Mouse (Mus musculus): ENCODE data around the gene Gm5089. TPM values are rescaled to one million over a fixed set of nuclear protein-coding genes. Genes with fewer than 3 reads are reported as not detected.

The Gm5089 gene
- polyA plus RNA-seq, 1 experiment from 2014 or later = 1.2 TPM

DNA sequence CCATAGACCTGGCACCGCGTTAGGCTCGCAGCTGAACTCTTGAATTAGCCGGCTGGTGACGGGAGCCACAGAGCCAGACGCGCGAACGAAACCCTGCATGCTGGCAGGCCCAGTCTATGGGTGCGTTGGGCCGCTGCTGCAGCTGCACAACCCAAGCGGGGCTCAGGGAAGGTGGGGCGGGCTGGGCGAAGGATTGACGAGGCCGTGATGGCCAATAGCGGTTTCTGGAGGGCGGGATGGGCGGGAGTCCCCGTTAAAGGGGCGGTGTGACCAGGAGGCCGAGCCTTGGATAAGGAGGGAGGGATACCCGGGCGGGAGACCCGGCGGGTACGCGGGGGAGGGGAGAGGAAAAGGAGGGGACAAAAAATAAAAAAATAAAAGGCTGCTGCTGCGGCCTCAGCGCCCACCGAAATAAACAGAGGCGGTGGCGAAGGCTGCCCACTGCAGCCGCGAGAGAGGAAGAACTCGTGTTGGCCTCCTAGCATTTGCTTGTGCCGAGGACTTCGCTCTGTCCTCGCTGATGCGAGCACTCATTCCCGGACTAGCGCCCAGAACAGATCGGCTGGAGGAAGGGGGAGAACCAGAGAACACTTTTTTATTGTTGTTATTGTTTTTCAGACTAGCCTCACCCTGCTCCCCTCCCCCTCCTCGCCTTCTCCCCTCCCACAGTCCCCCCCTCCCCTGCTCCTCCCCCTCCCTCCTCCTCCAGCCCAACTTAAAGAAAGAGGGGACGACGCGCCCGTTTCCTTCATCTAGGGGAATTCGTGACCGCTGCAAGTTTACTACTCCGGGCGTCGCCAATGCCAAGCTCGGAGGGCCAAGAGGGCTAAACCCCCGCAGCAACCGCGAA lies 23.4 kb upstream of the Gm5089 start:
- Histone ChIP-seq H3K4me2 (replicated peaks) (peak overlapping the region; percentile 55), H3K4me1 (replicated peaks; ENCODE audit: control insufficient read depth, insufficient read depth, low read length) (peaks cover 6% of the 10 kb centered on the region; the same call in 1 of the 2 replicates), H3K27ac (peak overlapping the region; percentile 96), H3K27me3 (ENCODE audit: control insufficient read depth, insufficient read depth, low read length) (peaks cover 61% of the 10 kb centered on the region), H3K36me3 (replicated peaks; ENCODE audit: control insufficient read depth, insufficient read depth) (no peaks in the 10 kb centered on the region; the same call in 1 of the 2 replicates), H3K4me3 (replicated peaks; ENCODE audit: low read length) (peak overlapping the region; percentile 51), H3K9me3 (ENCODE audit: control insufficient read depth, low read length) (no peaks in the 10 kb centered on the region), H3K9ac (peak overlapping the region; percentile 85)
- WGBS = under 1% methylated on average over 56 of the region's 57 CpGs
- ATAC-seq (ENCODE audit: low FRiP score) = peak; percentile 80
- DNase-seq (ENCODE audit: low spot score) = peak; percentile 73

DNA sequence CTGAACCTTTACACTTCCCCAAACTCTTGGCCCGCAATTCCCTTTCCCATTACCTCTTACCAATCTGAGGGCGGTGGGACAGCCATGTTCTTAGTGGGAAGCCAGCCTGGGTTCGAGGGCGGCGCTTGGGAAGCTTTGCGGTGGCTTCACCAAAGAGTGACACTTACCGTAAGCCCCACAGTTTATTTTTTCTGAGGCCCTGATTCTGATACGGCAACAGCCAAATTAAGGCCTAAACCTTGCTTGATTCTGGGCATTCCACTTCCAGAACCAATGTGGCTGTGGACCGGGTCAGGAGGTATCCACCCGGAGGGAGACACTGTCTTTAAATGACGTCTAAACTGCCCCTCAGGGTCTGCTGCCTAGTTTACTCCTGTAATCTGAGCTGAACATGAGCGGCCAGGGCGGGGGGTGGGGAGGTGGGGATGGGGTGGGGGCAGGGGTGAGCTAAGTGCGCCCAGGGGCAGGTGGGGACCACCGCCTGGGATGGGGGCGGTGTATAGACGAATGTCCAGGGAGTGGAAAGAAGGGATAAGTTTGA lies 22.4 kb upstream of the Gm5089 start:
- Histone ChIP-seq H3K27ac (peak overlapping the region; percentile 82), H3K4me3 (replicated peaks; ENCODE audit: low read length) (peak overlapping the region; percentile 51), H3K9me3 (ENCODE audit: control insufficient read depth, low read length) (no peaks in the 10 kb centered on the region), H3K36me3 (replicated peaks; ENCODE audit: control insufficient read depth, insufficient read depth) (no peaks in the 10 kb centered on the region), H3K27me3 (ENCODE audit: control insufficient read depth, insufficient read depth, low read length) (peaks cover 63% of the 10 kb centered on the region), H3K4me1 (replicated peaks; ENCODE audit: control insufficient read depth, insufficient read depth, low read length) (peaks cover 6% of the 10 kb centered on the region; the same call in 1 of the 2 replicates), H3K4me2 (replicated peaks) (peak overlapping the region; percentile 55), H3K9ac (peak overlapping the region; percentile 52)
- 5% methylated on average over 17 of the region's 17 CpGs for WGBS
- peak; percentile 28; the same call in 1 of the 2 replicates for ATAC-seq (ENCODE audit: low FRiP score)
- no peak for DNase-seq (ENCODE audit: low spot score)

DNA sequence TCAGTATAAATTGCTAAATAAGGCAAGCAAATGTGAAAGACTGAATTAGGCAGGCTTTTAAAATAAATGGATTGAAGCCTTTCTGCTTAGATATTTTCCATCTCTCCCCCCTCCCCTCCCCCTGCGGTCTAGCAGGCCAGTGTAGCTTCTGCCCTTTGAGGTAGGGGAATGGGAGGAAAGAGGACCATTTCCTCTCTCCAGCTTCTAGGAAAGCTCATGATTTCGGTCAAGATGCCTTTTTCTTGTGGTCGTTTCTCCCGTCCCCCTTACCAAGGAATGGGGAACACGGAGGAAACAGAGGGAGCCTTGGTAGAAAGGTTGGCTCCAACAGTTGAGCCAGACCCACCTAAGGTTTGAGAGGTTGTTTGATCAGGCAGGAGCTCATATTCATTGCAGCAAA lies 21.7 kb upstream of the Gm5089 start:
- Histone ChIP-seq H3K27me3 (ENCODE audit: control insufficient read depth, insufficient read depth, low read length) (peaks cover 63% of the 10 kb centered on the region), H3K9ac (peak overlapping the region; percentile 52), H3K36me3 (replicated peaks; ENCODE audit: control insufficient read depth, insufficient read depth) (no peaks in the 10 kb centered on the region), H3K4me1 (replicated peaks; ENCODE audit: control insufficient read depth, insufficient read depth, low read length) (peaks cover 6% of the 10 kb centered on the region; the same call in 1 of the 2 replicates), H3K9me3 (ENCODE audit: control insufficient read depth, low read length) (no peaks in the 10 kb centered on the region), H3K27ac (peak overlapping the region; percentile 82), H3K4me3 (replicated peaks; ENCODE audit: low read length) (peak overlapping the region; percentile 51), H3K4me2 (replicated peaks) (peak overlapping the region; percentile 55)
- ATAC-seq (ENCODE audit: low FRiP score) (no peak), DNase-seq (ENCODE audit: low spot score) (no peak)
- 6% methylated on average over 5 of the region's 5 CpGs for WGBS

DNA sequence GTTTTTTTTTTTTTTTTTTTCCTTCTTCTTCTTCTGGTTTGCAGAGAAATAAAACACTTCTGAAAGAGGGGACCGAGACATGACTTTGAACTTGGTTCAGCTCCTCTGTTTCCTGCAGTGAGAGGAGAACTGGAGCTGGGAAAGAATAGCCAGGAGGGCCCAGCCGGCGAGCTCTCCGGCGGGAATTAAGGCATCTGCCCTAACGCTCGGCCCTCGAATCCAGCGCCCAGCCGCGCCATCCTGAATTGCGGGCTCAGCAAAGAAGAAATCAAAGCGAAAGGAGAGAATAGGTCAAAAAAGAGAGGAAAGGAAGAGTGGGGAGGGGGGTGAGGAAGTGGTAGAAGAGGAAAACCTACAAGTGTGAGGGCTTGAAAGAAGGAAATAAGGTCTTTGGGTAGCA lies 21.2 kb upstream of the Gm5089 start:
- H3K4me2 ChIP-seq (replicated peaks) = peak overlapping the region; percentile 55
- ATAC-seq (ENCODE audit: low FRiP score) (no peak), DNase-seq (ENCODE audit: low spot score) (no peak)

GRCm38 (mm10) chr14:122471449-122472085 lies 20.7 kb upstream of the Gm5089 start:
- H3K36me3 ChIP-seq (replicated peaks; ENCODE audit: control insufficient read depth, insufficient read depth) = no peaks in the 10 kb centered on the region
- H3K4me3 ChIP-seq (replicated peaks; ENCODE audit: low read length) = peak overlapping the region; percentile 51; the same call in 1 of the 2 replicates
- no peaks in the 10 kb centered on the region for H3K9me3 ChIP-seq (ENCODE audit: control insufficient read depth, low read length)
- H3K9ac ChIP-seq = peak overlapping the region; percentile 31; the same call in 1 of the 2 replicates
- no peak for ATAC-seq (ENCODE audit: low FRiP score)
- peak overlapping the region; percentile 55 for H3K4me2 ChIP-seq (replicated peaks)
- WGBS = 10% methylated on average over 31 of the region's 31 CpGs
- peaks cover 68% of the 10 kb centered on the region for H3K27me3 ChIP-seq (ENCODE audit: control insufficient read depth, insufficient read depth, low read length)
- H3K27ac ChIP-seq = peak overlapping the region; percentile 82
- DNase-seq (ENCODE audit: low spot score) = no peak
- peaks cover 6% of the 10 kb centered on the region; the same call in 1 of the 2 replicates for H3K4me1 ChIP-seq (replicated peaks; ENCODE audit: control insufficient read depth, insufficient read depth, low read length)

More for the DNA sequence above, 21.2 kb upstream of the Gm5089 start:
- Histone ChIP-seq H3K4me1 (replicated peaks; ENCODE audit: control insufficient read depth, insufficient read depth, low read length) (peaks cover 6% of the 10 kb centered on the region; the same call in 1 of the 2 replicates), H3K9ac (peak overlapping the region; percentile 52), H3K9me3 (ENCODE audit: control insufficient read depth, low read length) (no peaks in the 10 kb centered on the region), H3K27ac (peak overlapping the region; percentile 82), H3K36me3 (replicated peaks; ENCODE audit: control insufficient read depth, insufficient read depth) (no peaks in the 10 kb centered on the region), H3K4me3 (replicated peaks; ENCODE audit: low read length) (peak overlapping the region; percentile 51), H3K27me3 (ENCODE audit: control insufficient read depth, insufficient read depth, low read length) (peaks cover 62% of the 10 kb centered on the region)
- 2% methylated on average over 13 of the region's 13 CpGs for WGBS

GRCm38 (mm10) chr14:122468971-122469755 lies 18.2 kb upstream of the Gm5089 start:
- H3K4me3 ChIP-seq (replicated peaks; ENCODE audit: low read length) = peak overlapping the region; percentile 14; the same call in 1 of the 2 replicates
- H3K36me3 ChIP-seq (replicated peaks; ENCODE audit: control insufficient read depth, insufficient read depth) = no peaks in the 10 kb centered on the region
- H3K9ac ChIP-seq = peak overlapping the region; percentile 49
- DNase-seq (ENCODE audit: low spot score) (peak; percentile 41), ATAC-seq (ENCODE audit: low FRiP score) (no peak)
- no peaks in the 10 kb centered on the region for H3K9me3 ChIP-seq (ENCODE audit: control insufficient read depth, low read length)
- peaks cover 80% of the 10 kb centered on the region for H3K27me3 ChIP-seq (ENCODE audit: control insufficient read depth, insufficient read depth, low read length)
- 3% methylated on average over 28 of the region's 28 CpGs for WGBS
- peaks cover 7% of the 10 kb centered on the region; the same call in 1 of the 2 replicates for H3K4me1 ChIP-seq (replicated peaks; ENCODE audit: control insufficient read depth, insufficient read depth, low read length)
- peak overlapping the region; percentile 74 for H3K27ac ChIP-seq
- H3K4me2 ChIP-seq (replicated peaks) = peak overlapping the region; percentile 50

DNA sequence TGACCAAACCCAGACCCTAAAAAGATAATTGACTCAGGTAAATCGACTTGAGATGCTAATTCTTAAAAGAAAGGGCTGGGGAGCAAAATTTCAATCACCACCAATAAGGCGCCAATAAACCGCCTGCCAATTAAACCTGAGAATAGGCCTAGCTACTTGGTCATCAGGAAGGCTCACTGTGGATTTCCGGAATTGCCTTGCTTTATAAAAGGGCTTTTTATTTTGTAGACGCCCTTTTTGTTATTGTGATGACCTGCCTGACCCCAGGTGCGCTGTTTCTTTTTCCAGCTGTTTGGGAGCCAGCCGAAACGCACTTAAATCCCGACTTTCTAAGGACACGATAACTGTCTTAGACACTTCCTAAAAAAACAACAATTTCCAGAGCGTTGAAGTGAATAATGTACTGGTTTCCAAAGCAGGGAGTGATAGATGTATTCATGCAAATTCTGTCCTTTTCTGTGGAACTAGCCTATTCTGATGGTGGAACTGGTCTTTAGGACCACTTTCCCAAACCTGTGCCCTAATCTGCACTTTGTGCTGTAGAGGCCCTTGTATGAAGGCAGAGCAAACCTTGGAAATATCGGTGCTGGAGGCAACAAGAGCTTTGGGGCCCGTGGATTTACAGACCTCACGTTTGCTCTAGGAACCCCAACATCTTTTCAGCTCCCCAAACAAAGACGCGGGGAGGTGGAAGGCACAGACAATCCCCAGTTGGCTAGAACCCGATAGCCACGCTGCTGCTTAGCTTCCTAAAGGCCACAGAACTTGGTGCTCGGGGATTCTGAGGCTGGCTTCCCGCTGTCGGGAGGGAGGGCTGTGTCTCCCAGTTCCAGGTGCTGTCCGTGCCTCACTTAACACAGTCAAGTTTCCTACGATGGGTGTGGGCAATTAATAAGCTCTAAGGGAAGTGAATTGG lies 17.3 kb upstream of the Gm5089 start:
- H3K9me3 ChIP-seq (ENCODE audit: control insufficient read depth, low read length) = no peaks in the 10 kb centered on the region
- peaks cover 12% of the 10 kb centered on the region; the same call in 1 of the 2 replicates for H3K4me1 ChIP-seq (replicated peaks; ENCODE audit: control insufficient read depth, insufficient read depth, low read length)
- ATAC-seq (ENCODE audit: low FRiP score) (no peak), DNase-seq (ENCODE audit: low spot score) (peak; percentile 38)
- peak overlapping the region; percentile 74 for H3K27ac ChIP-seq
- H3K36me3 ChIP-seq (replicated peaks; ENCODE audit: control insufficient read depth, insufficient read depth) = no peaks in the 10 kb centered on the region
- H3K4me2 ChIP-seq (replicated peaks) = peak overlapping the region; percentile 50
- 0 out of 2 replicates have a peak overlapping the region, but pooled peaks have one; percentile 2 for H3K4me3 ChIP-seq (replicated peaks; ENCODE audit: low read length)
- H3K27me3 ChIP-seq (ENCODE audit: control insufficient read depth, insufficient read depth, low read length) = peaks cover 83% of the 10 kb centered on the region
- 9% methylated on average over 23 of the region's 23 CpGs for WGBS
- peak overlapping the region; percentile 49 for H3K9ac ChIP-seq
